Mouse (Mus musculus) forebrain, embryonic 11.5 days (tissue): Measurements from ENCODE around the gene Qars. TPM values are rescaled to one million over a fixed set of nuclear protein-coding genes. Genes with fewer than 3 reads are reported as not detected.

Source experiments
- ATAC-seq: fragments of 200-750 bp; cut with Nextera tagmentation; replicated peaks from 2 replicates; pipeline ENCODE4 v1.8.0; 2017; ENCODE audit warnings: moderate TSS enrichment; ENCODE audit not compliant: low FRiP score
- DNase-seq: peaks from one replicate; pipeline ENCODE4 v3.0.0-alpha.2; 2017; ENCODE audit warnings: low spot score
- H3K27ac ChIP-seq: fragments of 300-500 bp; sonication (generic); 2 replicates; pipeline ENCODE4 v1.5.1; 2014; ENCODE audit warnings: low read depth, low read length
- H3K27me3 ChIP-seq: fragments of 300-500 bp; sonication (generic); 2 replicates; pipeline ENCODE4 v1.6.1; 2014; ENCODE audit warnings: mild to moderate bottlenecking, low read length, mixed read lengths; ENCODE audit not compliant: control insufficient read depth, insufficient read depth
- H3K36me3 ChIP-seq: fragments of 300-500 bp; sonication (generic); 2 replicates; pipeline ENCODE4 v1.6.1; 2014; ENCODE audit warnings: mild to moderate bottlenecking, low read length, moderate library complexity, mixed read lengths; ENCODE audit not compliant: control insufficient read depth, insufficient read depth
- H3K4me1 ChIP-seq: fragments of 300-500 bp; sonication (generic); replicated peaks from 2 replicates; pipeline ENCODE4 v1.6.1; 2014; ENCODE audit warnings: low read length, mixed read lengths; ENCODE audit not compliant: control insufficient read depth, insufficient read depth
- H3K4me2 ChIP-seq: fragments of 300-500 bp; sonication (generic); 2 replicates; pipeline ENCODE4 v1.6.1; 2014; ENCODE audit warnings: low read depth, mild to moderate bottlenecking, low read length, moderate library complexity, mixed read lengths; ENCODE audit not compliant: severe bottlenecking
- H3K4me3 ChIP-seq: fragments of 300-500 bp; sonication (generic); 2 replicates; pipeline ENCODE4 v1.5.1; 2014; ENCODE audit warnings: low read depth, low read length
- H3K9ac ChIP-seq: fragments of 300-500 bp; sonication (generic); 2 replicates; pipeline ENCODE4 v1.6.1; 2014; ENCODE audit warnings: low read length
- H3K9me3 ChIP-seq: fragments of 300-500 bp; sonication (generic); 2 replicates; pipeline ENCODE4 v1.6.1; 2016; ENCODE audit warnings: low read length, mixed read lengths; ENCODE audit not compliant: control insufficient read depth
- WGBS: fragments of 180-500 bp; shearing (Covaris S2); extraction: QIAGEN DNeasy Blood & Tissue Kit; methylation state at CpG from one replicate; pipeline ENCODE4 v1.1.7; 2014; 5-methylcytosine and 5-hydroxymethylcytosine counted together
- polyA plus RNA-seq: library from polyadenylated mRNA; unstranded; fragments of >200 nt; fragmentation: Nextera tagmentation; extraction: Ambion mirVana; gene quantifications from 2 replicates; pipeline ENCODE4 v1.2.1, GENCODE M21; 2014

The Qars gene
- polyA plus RNA-seq, 1 experiment from 2014 or later = 116 TPM

DNA sequence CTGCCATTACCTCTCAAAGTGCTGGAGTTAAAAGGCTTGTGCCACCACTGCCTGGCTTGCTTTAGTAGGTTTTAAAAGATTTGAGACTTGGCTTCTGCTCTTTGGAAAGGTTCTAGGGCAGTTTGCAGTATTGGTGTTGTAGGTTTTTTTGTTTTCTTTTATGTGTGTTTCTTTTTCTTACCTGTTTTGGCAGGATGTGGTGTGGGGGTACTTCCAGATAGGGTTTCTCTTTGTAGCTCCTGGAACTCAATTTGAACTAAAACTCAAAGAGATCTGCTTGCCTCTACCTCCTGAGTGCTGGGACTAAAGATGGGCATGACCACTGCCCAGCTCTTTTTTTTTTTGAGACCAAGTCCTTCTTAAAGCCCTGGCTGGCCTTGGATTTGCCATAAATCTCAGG, 33.3 kb downstream of the Qars start:
- H3K27me3 ChIP-seq = no peaks in the 10 kb centered on the region
- H3K36me3 ChIP-seq = peaks cover 22% of the 10 kb centered on the region
- H3K9ac ChIP-seq = no peak overlapping the region
- no peak for DNase-seq
- no peak overlapping the region for H3K4me2 ChIP-seq
- H3K27ac ChIP-seq = no peak overlapping the region
- no peaks in the 10 kb centered on the region for H3K9me3 ChIP-seq
- H3K4me3 ChIP-seq = no peak overlapping the region
- no peak for ATAC-seq
- H3K4me1 ChIP-seq = no peaks in the 10 kb centered on the region

GRCm38 (mm10) chr9:108545986-108546385, 38.5 kb downstream of the Qars start:
- Histone ChIP-seq H3K9me3 (no peaks in the 10 kb centered on the region), H3K36me3 (peaks cover 17% of the 10 kb centered on the region)

GRCm38 (mm10) chr9:108546875-108547274, 39.4 kb downstream of the Qars start:
- peaks cover 15% of the 10 kb centered on the region for H3K36me3 ChIP-seq
- 91% methylated on average over 1 of the region's 1 CpGs for WGBS
- no peak overlapping the region for H3K4me3 ChIP-seq
- H3K4me1 ChIP-seq = no peaks in the 10 kb centered on the region
- H3K4me2 ChIP-seq = no peak overlapping the region
- DNase-seq (no peak), ATAC-seq (no peak)
- no peaks in the 10 kb centered on the region for H3K27me3 ChIP-seq
- H3K9ac ChIP-seq = no peak overlapping the region
- H3K9me3 ChIP-seq = no peaks in the 10 kb centered on the region
- no peak overlapping the region for H3K27ac ChIP-seq

More at GRCm38 (mm10) chr9:108545986-108546385, 38.5 kb downstream of the Qars start:
- no peaks in the 10 kb centered on the region for H3K27me3 ChIP-seq
- no peak overlapping the region for H3K27ac ChIP-seq
- no peak overlapping the region for H3K9ac ChIP-seq
- no peak overlapping the region for H3K4me2 ChIP-seq
- no peaks in the 10 kb centered on the region for H3K4me1 ChIP-seq
- no peak overlapping the region for H3K4me3 ChIP-seq
- no peak for ATAC-seq
- DNase-seq = no peak
- 98% methylated on average over 3 of the region's 3 CpGs for WGBS

DNA sequence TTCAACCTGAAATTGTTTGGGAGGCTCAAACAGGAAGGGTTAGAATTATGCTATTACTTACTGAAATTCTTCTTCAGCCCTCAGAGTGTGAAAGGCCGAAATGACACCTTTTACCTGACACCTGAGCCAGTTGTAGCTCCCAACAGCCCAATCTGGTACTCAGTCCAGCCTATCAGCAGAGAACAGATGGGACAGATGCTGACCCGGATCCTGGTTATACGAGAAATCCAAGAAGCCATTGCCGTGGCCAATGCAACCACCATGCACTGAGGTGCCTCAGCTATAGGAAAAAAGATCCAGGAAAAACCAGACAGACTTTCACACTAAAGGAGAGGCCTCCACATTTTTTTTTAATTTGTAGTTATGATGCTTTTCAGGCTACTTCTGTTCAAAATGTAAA, 51.7 kb downstream of the Qars start:
- Histone ChIP-seq H3K27ac (no peak overlapping the region), H3K4me2 (no peak overlapping the region), H3K4me3 (no peak overlapping the region), H3K9ac (no peak overlapping the region), H3K4me1 (peaks cover 2% of the 10 kb centered on the region; the same call in 1 of the 2 replicates), H3K9me3 (no peaks in the 10 kb centered on the region), H3K27me3 (no peaks in the 10 kb centered on the region), H3K36me3 (peaks cover 26% of the 10 kb centered on the region)
- 87% methylated on average over 4 of the region's 4 CpGs for WGBS
- DNase-seq (no peak), ATAC-seq (no peak)

DNA sequence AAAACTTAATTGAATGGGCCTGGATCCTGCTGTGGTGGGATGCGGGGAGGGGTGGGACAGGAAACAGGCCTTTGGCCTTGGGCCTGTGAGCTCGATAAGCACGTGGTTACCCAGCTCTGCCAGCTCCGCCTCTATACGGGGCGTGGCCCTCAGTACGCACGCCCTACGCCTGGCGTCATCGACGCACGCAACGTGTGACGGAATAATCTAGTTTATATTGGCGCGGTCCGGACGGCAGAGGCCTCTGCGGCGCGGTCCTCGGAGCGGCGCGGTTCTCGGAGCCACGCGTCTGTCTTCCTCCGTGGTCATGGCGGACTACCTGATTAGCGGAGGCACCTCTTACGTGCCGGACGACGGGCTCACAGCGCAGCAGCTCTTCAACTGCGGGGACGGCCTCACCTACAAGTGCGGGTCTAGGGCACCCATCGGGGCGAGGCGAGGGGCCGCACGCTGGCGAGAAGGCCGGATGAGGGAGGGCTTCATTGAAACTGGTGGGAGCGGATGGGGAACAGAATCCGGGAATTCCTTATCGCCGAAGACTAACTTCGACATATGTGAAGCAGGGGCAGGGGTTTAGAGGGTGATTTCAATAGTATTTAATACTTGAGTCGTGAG, 52.8 kb downstream of the Qars start, which contains the start of gene Impdh2:
Impdh2 (plus strand) TSS at position 60 of the 615 bp plus-strand sequence.
- Histone ChIP-seq H3K9me3 (no peaks in the 10 kb centered on the region), H3K9ac (peak within 1 kb of the TSS; percentile 70), H3K4me2 (peak within 1 kb of the TSS; percentile 82), H3K4me1 (peaks cover 2% of the 10 kb centered on the region; the same call in 1 of the 2 replicates), H3K4me3 (peak within 1 kb of the TSS; percentile 48), H3K36me3 (peaks cover 25% of the 10 kb centered on the region), H3K27me3 (no peaks in the 10 kb centered on the region), H3K27ac (0 out of 2 replicates have a peak within 1 kb of the TSS, but pooled peaks have one; percentile 51)
- DNase-seq (peak; percentile 96), ATAC-seq (peak; percentile 99)
- under 1% methylated on average over 52 of the region's 53 CpGs for WGBS

GRCm38 (mm10) chr9:108563671-108564070, 56.2 kb downstream of the Qars start:
- Histone ChIP-seq H3K9ac (no peak overlapping the region), H3K4me2 (no peak overlapping the region), H3K36me3 (peaks cover 15% of the 10 kb centered on the region), H3K4me1 (peaks cover 13% of the 10 kb centered on the region), H3K9me3 (no peaks in the 10 kb centered on the region), H3K4me3 (no peak overlapping the region), H3K27ac (no peak overlapping the region), H3K27me3 (no peaks in the 10 kb centered on the region)
- no peak for ATAC-seq
- WGBS = 93% methylated on average over 8 of the region's 8 CpGs
- no peak for DNase-seq

GRCm38 (mm10) chr9:108564131-108564530, 56.6 kb downstream of the Qars start:
- DNase-seq (no peak), ATAC-seq (no peak)
- Histone ChIP-seq H3K4me2 (no peak overlapping the region), H3K4me1 (peaks cover 13% of the 10 kb centered on the region), H3K36me3 (peaks cover 10% of the 10 kb centered on the region), H3K9ac (no peak overlapping the region), H3K27me3 (no peaks in the 10 kb centered on the region), H3K9me3 (no peaks in the 10 kb centered on the region), H3K4me3 (no peak overlapping the region), H3K27ac (no peak overlapping the region)
- 91% methylated on average over 7 of the region's 7 CpGs for WGBS
